Mouse (Mus musculus) yolk sac, embryonic 10.5 days (tissue): ENCODE measurements around the gene Atf3.
A peak's percentile ranks its signal among the peaks of the same experiment; 100 is the strongest.

ENCODE experiments used
- DNase-seq: peaks from one replicate; pipeline ENCODE4 v3.0.0-alpha.2; 2017; ENCODE audit warnings: low spot score

Atf3 gene

DNA sequence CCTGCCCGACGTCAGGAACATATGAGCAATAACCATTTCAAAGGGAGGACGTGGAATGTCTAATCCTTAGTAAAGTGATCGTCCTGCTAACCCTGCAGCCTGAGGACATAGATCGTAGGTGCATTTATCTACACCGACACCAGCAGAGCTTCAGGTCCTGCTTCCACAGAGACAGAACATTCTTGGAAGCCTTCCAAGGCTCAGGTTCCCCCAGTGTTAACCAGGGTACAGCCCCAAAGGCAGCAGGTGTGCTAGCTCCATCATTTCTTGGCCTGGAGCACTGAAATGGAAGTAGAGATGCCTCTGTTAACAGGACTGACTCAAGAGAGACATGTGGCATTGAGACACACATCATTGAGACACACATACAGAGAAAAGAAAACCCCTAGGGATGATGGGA lies 25.6 kb downstream of the Atf3 start:
- DNase-seq = no peak

DNA sequence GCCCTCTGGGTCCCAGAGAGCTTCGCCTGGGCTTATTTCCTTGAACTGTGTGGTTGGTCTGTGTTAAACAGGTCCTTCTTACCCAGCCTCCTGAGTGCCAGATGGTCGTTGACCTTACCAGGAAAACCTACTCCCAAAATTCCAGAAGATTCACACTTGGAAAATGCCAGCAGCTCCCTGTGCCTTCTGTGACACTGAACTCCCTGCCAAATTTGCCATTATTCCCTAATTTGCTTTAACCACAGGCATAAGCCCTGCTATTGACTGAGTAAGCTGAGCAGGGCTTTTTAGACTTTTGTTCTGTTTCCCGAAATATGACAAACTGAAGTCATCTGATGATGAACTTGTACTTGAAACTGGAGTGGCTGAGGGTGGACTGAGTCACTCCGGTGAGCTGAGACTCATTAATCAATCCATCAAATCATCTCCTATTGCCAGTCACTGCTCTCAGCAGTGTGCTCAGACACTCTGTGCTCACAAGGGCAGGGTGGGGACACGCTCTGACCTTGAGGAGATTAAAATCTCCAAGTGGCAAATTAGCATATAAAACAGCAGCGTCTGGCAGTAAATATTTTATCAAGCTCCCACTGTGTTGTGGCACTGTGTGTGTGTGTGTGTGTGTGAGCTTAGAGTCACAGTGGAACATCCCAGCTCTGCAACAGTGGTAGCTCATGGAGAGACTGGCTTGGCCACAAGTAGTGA lies 28.0 kb downstream of the Atf3 start:
- no peak for DNase-seq

DNA sequence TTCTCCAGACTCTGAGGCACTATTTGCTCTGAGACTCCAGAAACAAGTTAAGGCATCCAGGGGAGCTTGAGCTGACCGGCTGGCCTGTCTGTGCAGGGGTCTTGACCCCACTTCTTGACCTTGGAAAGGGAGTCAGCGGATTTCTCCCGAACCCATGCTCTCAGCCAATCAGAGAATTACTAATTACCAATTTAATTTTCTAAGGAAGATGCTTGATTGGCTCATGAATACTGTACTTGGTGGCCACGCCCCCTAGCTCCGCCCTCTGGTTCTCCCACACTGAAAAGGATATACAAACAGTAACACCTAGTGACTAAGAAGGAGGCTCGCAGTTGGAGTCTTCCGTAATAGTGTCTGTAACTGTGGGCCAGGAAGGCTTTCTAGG lies 31.5 kb downstream of the Atf3 start:
- peak; percentile 73 for DNase-seq

DNA sequence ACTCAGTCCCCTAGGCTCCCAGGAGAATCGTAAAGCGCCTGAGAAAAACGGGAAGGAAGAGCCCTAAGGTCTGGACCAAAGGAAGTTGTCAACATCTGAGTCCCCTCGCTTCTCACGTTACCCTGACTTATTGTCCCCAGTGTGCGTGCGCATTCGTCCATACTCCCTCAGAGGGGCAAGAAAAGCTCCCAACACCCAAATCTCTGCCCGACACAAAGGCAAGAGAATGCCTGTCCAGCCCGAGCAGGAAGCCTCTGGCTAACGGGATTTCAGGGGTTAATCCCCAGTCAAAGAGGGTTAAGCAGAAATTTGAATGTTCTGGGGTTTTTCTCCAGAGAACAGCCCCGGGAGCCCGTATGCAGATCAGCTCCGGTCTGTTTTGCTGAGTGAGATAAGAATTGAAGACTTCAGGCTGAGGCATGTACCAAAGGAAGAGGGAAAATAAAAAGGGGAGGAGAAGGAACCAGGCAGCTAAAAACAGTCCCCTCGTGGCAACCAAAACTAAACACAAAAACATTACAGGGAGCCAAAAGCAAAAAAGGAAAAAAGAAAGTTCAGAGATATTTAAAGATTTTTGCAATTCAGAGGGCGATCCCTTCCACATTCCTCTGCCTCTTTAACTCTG lies 32.0 kb downstream of the Atf3 start:
- DNase-seq = peak; percentile 30

DNA sequence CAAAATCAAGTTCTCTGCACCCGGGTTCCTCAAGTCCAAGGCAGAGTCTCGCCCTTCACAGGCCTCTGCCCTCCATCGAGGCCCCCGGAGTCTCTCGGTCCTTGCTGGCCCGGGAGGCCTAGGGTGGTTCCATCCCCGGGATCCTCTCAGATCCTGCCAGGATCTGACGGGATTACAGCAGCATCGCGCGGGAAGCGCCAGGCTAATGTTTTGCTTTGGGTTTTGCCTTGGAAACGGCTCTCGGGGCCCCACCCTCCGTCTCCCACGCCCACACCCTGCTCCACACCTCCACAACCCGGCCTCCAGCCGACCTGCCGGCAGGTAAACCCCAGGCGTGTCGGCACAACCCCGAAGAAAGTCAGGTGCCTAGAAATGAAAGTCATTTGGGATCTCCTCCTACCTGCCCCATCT lies 33.0 kb downstream of the Atf3 start:
- peak; percentile 45 for DNase-seq

DNA sequence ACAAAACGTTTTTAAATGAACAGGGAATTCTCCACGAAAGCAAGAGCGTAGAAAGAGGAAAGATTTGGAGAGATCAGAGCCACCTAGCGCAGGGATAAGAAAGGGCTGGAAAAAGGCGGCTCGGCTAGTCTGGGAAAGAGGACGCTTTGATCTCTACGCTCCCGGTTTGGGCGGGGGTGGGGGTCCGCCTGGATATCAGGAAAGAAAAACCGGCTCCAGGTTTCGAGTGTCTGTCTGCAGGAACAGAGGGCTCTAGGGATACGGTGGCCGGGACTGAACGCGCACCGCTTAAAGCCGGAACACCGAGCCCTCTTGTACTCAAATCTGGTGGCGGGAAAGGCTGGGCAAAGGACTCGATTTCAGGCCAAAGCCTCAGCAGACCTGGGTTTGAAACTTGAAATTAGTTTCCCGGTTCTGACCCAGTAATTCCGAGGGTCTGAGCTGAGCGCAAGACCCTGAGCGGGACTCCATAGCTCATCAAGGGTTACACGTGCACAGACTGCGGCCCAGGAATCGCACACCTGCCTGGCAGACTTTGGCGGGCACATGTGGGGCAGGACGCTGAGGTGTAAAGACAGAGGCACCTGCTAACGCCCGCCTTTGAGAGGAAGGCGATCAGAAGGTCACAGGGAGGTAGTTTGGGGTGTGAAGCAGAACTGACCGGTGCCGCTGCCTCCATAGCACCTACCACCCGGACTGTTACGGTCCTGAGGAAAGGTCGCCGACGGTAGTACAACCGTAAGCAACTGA lies 33.6 kb downstream of the Atf3 start:
- peak; percentile 47 for DNase-seq

DNA sequence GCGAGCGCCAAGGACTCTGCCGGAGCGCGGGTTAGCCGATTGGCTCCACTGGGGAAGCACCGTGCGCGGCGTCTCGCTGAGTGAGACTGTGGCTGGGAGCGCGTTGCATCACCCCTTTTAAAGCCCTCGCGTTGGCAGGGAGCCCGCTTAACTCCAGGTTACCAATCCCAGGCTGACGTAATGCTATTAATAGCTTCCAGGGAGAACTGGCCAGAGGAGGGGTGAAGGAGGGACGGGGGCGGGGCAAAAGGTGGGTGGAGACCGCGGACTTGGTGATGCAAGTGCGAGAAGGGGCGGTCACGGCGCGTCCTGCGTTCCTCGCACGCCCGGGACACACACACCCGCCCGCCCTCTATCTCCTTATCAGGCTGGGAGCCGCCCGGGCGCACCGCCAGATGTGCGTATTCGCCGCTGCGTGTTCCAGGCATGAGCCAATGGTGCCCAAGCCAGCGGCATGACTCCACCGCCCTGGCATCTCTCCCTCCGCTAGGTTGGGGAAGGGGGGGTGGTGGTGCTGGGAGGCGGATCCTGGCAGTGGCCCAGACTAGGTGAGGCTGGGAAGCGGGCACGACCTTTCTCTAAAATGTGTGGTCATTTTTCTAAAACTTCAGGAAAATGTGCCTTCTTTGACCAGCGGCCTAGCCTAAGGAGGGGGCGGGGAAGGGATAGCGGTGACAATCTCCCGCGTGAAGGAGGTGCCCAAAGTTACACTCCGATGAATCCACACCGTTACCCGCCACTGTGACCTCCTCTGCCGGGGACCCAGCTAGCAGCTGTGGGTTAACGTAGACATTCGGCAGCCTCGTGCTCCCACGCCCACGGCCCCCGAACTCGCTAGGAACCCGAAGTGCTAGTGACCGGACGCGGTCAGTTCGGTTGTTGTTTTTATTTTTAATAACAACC lies 34.4 kb downstream of the Atf3 start:
- peak; percentile 98 for DNase-seq

DNA sequence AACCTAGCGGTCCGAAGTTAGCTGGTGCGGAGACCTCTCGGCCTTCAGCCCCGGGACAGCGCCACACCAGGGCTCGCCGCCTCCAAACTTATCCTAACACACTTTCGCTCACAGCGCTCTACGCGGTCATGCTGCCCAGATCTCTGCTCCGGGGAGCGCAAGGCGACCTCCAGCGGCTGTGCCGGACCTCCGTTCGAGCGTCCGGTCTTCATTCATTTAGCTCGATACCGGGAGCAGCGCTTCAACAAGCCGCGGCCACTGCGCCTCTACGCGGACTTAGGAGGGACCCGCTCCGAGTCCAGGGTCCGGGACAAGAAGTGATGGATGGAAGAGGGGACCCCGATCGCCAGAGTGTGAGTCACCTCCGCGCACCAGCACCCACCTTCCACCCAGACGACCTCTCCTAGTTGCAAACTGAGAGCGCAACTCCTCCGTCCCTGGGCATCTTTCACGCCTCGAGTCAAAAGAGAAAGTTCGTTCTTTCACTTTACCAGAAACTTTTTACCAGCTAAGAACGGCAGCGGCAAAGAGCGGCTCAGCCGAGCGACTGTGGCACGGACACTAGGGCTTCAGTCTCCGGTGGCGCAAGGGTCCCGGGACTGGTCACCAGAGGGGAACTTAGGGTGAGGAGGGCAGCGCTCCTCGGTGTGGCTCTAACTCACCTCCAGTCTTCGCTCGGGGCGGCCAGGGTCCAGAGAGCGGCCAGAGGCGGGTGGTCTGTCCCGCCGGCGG lies 35.2 kb downstream of the Atf3 start:
- peak; percentile 88 for DNase-seq

DNA sequence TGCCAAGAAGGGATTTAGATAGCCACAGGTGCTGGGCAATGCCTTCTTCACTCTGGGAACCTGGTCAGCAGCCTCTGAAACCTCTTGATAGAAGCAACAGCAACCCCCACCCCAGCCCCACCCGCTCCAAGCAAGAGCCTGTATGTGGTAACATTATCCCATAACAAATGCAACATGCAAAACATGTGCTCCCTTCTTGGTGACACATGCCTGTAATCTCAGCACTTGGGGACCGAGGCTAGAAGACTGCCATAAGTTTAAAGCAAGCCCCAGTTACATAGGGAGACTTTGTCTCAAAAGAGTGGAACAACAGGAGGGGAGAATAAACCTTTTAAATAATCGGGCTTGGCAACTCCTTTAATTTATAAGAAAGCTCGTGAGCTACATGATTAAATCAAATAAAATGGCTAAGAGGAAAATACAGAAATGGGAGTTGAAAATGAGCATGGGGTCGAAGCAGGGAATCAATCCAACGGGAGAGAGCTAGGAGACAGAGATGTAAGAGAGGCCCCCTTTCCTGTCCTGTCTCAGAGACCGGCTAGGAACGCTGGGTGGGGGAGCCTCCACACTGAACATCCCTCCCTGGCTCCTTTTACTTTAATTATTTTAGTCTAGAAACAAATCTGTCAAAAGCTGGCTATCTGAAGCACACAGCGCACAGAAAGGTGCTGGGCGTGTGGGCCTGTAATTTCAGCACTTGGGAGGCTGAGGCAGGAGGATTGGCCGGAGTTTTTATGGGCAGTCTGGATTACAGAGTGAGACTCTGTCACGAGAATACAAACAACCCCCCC lies 36.2 kb downstream of the Atf3 start:
- DNase-seq = no peak

DNA sequence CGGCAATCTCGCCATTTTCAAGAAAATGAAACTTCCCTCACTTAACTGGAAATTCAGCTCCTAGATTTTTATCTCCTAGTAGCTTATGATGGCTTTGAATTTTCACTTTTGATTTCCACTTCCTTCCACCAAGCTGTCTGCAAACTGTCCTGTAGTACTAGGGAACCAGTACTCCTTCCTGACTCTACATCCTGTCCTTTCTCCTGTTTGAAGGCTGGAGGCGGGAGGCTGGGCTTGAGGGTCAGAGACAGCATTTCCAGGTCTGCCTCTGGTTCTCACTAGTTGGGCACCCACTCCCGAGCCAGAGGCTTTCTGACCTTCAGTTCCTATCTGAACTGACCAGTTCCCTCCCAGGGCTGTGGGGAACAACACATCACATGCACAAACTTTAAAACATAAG lies 37.4 kb downstream of the Atf3 start:
- DNase-seq = no peak

DNA sequence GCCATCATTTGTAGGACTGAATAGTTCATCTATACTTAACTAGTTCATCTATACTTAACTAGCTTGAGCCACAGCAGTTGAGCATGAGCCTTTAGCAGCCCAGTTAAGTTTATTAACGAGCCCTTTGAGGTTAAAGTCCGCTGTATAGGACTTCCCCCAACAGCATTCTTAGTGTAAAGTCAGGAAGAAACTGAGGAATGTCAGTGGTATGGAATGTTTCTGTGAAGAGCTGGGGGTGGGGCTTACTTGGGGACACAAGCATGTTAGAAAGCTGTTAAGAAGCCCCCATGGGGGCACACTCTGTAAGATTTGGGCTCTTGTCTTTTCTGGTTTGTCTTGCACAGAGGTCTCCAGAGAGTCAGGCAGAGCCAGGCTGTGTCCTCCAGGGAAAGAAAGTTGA lies 38.0 kb downstream of the Atf3 start:
- peak; percentile 64 for DNase-seq

DNA sequence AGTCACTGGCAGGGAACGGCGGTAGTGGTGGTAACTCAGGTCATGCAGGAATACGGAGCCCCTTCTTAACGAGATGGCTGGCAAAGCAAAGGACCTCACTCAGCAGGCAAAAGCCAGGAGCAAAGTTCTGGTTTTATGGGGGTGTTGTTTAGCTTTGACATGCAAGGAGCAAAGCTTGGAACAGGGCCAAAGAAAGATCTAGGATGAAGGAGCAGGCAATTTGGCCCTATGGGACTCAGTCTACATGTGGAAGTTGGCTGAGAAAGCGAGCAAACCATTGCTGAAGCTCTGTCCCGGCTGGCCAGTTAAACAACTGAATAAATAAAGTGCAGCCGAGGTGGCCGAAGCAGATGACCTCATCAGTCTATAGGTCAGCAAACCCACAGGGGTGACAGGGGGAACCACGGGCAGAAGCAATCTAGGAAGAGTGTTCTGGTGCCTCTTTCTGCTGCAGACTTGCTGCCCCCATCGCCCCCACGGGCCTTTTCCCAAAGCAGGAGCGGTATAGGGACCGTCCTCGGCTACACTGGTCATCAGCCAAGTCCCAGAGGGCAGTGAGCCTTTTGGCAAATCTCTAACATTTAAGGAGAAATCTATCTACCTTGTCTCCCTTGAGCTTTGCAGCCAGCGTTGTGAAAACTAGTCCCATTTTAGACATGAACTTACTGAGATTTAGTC lies 39.2 kb downstream of the Atf3 start:
- peak; percentile 60 for DNase-seq

DNA sequence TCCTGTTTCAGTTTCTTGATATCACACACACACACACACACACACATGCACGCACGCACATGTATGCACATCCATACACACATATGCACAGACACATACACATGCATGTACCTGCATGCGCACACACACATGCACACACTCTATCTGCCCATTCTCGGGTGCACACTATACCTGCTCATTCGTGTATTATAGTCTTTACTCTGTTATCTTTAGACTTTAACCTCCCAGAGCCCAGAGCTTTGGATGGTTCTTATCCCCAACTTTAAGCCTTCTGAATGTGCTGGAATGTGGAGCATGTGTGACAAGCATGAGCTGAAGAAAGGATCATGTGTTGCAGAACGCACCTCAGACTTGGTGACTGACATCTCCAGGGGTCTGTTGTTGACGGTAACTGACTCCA lies 41.0 kb downstream of the Atf3 start:
- DNase-seq = no peak

DNA sequence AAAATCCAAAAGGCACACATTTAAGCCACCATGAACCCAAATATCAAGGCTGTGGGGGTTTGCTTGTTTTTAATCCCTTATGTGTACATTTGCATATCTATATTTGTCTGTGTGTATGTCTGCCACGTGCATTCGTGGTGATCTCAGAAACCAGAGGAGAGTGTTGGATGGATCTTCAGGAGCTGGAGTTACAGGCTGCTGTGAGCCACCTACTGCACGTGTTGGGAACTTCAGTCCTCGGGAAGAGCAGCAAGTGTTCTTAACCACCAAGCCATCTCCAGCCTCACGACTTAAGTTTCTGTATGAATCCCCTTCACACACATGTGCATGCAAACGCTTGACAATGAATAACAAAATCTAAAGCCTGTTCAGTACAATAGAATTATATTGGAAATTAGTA lies 45.4 kb downstream of the Atf3 start:
- DNase-seq = no peak

DNA sequence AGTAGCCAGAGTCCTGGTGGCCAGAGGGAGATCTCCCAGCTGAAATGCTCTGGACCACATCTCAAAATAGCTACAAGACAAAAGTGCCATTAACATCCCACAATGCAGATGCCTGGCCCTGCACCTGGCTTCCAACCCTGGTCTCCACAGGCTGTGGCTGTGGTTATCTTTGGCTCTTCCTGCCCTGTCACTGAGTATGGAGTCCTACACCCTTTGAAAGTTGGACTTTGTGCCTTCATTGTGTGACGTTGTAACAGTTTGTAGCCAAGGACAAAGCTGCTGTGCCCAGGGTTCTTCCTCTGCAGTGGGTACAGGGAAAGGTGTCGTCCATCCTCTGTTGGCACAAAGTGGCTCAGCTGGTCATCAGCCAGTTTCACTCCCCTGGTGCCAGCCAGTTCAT lies 47.4 kb downstream of the Atf3 start:
- DNase-seq = no peak

DNA sequence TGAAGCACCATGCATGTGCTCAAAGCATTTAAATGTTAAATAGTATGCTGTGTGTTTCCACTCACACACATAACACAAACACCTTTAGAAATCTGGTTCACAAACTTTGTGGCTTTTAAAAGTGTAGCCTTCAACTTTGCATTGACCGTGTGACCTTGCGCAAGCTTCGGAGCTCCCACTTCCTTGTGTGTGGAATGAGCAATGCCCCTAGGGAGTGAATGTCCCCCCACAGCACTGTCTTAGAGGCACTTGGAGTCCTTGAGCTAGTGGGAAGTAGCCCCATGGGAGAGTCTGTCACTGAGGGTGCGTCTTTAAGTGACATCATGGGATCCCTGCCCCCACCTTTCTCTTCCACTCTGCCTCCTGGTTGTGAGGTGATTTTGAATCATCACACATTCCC lies 51.6 kb downstream of the Atf3 start:
- no peak for DNase-seq

DNA sequence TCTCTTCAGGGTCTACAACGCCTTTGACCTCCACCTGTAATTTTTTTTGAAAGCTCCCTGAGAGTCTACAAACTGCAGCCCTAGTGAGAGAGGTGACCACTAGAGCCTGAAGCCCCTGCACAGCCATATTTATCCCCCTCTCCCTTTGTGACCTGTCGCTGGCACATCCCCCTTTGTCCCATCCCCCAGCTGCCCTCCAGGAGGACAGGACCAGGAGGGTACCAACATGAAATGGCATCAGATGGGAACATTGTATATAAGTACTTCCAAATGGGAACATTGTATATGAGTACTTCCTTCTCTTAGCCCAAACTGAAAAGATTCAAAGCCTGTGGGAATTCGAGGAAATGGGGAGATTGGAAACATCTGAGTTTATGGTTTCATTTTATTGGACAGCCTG lies 53.1 kb downstream of the Atf3 start, which contains the start of gene Fam71a:
TSS of gene Fam71a (minus strand) at position 101 of the 400 bp plus-strand sequence.
- no peak for DNase-seq

DNA sequence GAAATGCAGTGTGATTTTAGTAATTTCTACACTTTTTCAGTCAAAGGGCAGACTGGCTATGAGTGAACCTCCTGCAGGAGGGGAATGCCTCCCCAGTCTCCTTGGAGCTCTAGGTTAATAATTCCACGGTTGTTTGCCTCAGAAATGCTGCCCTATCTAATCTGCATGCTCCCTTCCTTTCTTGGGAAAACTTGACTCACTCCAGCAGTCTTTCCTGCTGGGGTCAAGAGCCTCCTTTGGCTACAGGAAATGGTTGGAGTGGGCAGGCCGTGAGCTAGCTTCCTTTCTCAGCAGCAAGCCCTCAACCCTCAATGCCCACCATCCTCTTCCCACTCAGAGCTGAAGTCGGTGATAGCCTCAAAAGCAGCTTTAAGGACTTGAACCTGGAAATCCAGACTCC lies 63.5 kb downstream of the Atf3 start:
- peak; percentile 69 for DNase-seq

DNA sequence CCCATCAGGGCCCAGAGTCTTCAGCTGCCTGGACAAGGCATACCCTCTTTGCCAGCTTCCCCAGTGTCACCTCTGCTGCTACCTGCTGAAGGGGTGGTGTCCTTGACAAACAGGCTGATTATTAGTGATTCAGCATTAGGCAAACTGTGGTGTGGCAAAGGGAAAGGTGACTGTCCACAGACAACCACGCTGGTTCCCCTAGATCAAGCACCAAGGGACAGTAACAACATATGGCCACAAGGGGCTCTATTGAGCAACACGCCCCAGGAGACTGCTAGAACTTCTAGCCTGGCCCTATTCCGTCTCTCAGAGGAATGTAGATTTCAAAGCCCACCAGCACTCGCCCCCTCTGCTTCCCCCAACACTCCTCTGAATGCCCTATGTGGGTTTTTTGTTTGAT lies 64.8 kb downstream of the Atf3 start:
- DNase-seq = peak; percentile 44
